In the genomic region with DNA sequence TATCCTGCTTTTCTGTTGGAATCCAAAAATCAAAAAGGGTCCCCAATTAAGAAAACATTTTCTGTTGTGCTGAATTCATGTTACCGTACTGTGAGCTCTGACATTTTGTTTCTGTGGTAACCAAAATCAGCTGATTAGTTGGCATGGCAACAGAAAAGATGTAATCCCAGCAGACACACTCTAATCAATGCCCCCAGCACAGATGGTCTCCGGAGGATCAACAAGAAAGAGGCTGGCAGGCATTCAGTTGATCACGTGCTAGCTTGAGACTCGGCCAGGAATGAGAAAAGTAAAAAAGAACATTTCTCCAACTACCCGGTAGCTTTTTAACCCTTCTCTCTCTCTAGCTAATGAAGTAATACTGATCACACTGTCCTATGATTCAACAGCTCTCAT, we compare ENCODE assay signal across 7 mouse cellular contexts.
DNase-seq lines count a peak whose midpoint lies in the region; ATAC-seq and TF ChIP-seq lines count a peak whose summit lies in the region.

No protein-coding gene starts in this region.

- intact Hi-C loops in left cerebral cortex, postnatal 36 days (cut with DNase I), result no loop called here
- intact Hi-C loops in gastrocnemius, adult 2 months (cut with DNase I), result no loop called here

- 6% methylated on average over 5 of the region's 5 CpGs for WGBS in embryonic facial prominence, embryonic 11.5 days
- 12% methylated on average over 5 of the region's 5 CpGs for WGBS in hindbrain, embryonic 11.5 days

- H3K4me2 ChIP-seq in embryonic facial prominence, embryonic 11.5 days (ENCODE audit: low read depth, low read length), result no peak overlapping the region
- no peak overlapping the region for H3K4me2 ChIP-seq in hindbrain, embryonic 11.5 days (replicated peaks; ENCODE audit: low read depth, low read length)

- no peak overlapping the region for H3K9ac ChIP-seq in embryonic facial prominence, embryonic 11.5 days (replicated peaks; ENCODE audit: low read length)
- no peak overlapping the region for H3K9ac ChIP-seq in hindbrain, embryonic 11.5 days (ENCODE audit: low read depth, low read length)

- no peak for TF ChIP-seq CTCF in gastrocnemius, adult 2 months (IDR thresholded peaks at IDR 0.05)

- ATAC-seq in embryonic facial prominence, embryonic 11.5 days (replicated peaks; ENCODE audit: insufficient number of reproducible peaks, low FRiP score, low TSS enrichment, low read depth), result peak; percentile 90
- peak; percentile 95 for ATAC-seq in hindbrain, embryonic 11.5 days (ENCODE audit: low FRiP score)

- no peak overlapping the region for H3K27ac ChIP-seq in embryonic facial prominence, embryonic 11.5 days (replicated peaks; ENCODE audit: low read depth, low read length)
- H3K27ac ChIP-seq in hindbrain, embryonic 11.5 days (ENCODE audit: low read depth, low read length), result no peak overlapping the region
- no peak overlapping the region for H3K27ac ChIP-seq in gastrocnemius, adult 2 months

- H3K27me3 ChIP-seq in embryonic facial prominence, embryonic 11.5 days (ENCODE audit: control insufficient read depth, insufficient read depth, low read length), result no peaks in the 10 kb centered on the region
- no peaks in the 10 kb centered on the region for H3K27me3 ChIP-seq in hindbrain, embryonic 11.5 days (ENCODE audit: control insufficient read depth, insufficient read depth, low read length)

- H3K9me3 ChIP-seq in embryonic facial prominence, embryonic 11.5 days (replicated peaks; ENCODE audit: control insufficient read depth, low read length), result no peaks in the 10 kb centered on the region
- no peaks in the 10 kb centered on the region for H3K9me3 ChIP-seq in hindbrain, embryonic 11.5 days (ENCODE audit: control insufficient read depth, low read length)

- no peaks in the 10 kb centered on the region for H3K4me1 ChIP-seq in embryonic facial prominence, embryonic 11.5 days (ENCODE audit: control insufficient read depth, insufficient read depth, low read length)
- no peaks in the 10 kb centered on the region for H3K4me1 ChIP-seq in hindbrain, embryonic 11.5 days (replicated peaks; ENCODE audit: control insufficient read depth, insufficient read depth, low read length)

- peak; percentile 85 to 87 for DNase-seq in cerebellum, postnatal 10 days
- peak; percentile 90 for DNase-seq in embryonic facial prominence, embryonic 11.5 days (ENCODE audit: low spot score)
- DNase-seq in hindbrain, embryonic 11.5 days (ENCODE audit: low spot score), result peak; percentile 86
- DNase-seq in left cerebral cortex, postnatal 36 days (ENCODE audit: low spot score in 2 of 2), result peak; percentile 71 to 80
- DNase-seq in right cerebral cortex, postnatal 25 days, result peak; percentile 76
- DNase-seq in gastrocnemius, adult 2 months, result no peak
- no peak for DNase-seq in thymus, postnatal 4 days

- no peak overlapping the region for H3K4me3 ChIP-seq in embryonic facial prominence, embryonic 11.5 days (ENCODE audit: low read depth, low read length)
- H3K4me3 ChIP-seq in hindbrain, embryonic 11.5 days (ENCODE audit: low read depth, low read length), result no peak overlapping the region
- H3K4me3 ChIP-seq in gastrocnemius, adult 2 months, result no peak overlapping the region

- no peaks in the 10 kb centered on the region for H3K36me3 ChIP-seq in embryonic facial prominence, embryonic 11.5 days (replicated peaks; ENCODE audit: control insufficient read depth, insufficient read depth, low read depth, low read length)
- no peaks in the 10 kb centered on the region for H3K36me3 ChIP-seq in hindbrain, embryonic 11.5 days (ENCODE audit: control insufficient read depth, insufficient read depth, low read length)

Comparison
In these comparisons a context has a peak if more than half of its experiments do, and no peak if none do; other contexts are left out.
1. DNase-seq: peak in cerebellum, postnatal 10 days (2 of 2), embryonic facial prominence, embryonic 11.5 days (single experiment), hindbrain, embryonic 11.5 days (single experiment), left cerebral cortex, postnatal 36 days (2 of 2) and right cerebral cortex, postnatal 25 days (single experiment); none in gastrocnemius, adult 2 months (single experiment) and thymus, postnatal 4 days (single experiment).